Mouse (Mus musculus) skeletal muscle tissue, postnatal 0 days (tissue): ENCODE measurements around the gene Ankrd13c. TPM values are rescaled to one million over a fixed set of nuclear protein-coding genes. Genes with fewer than 3 reads are reported as not detected.

ENCODE experiments used
- polyA plus RNA-seq: library from polyadenylated mRNA; unstranded; fragments of >200 nt; fragmentation: Nextera tagmentation; extraction: Ambion mirVana; gene quantifications from 2 replicates; pipeline ENCODE4 v1.2.1, GENCODE M21; 2015

Gene Ankrd13c
- 10.3 and 11.8 TPM in 2 replicates for polyA plus RNA-seq

DNA sequence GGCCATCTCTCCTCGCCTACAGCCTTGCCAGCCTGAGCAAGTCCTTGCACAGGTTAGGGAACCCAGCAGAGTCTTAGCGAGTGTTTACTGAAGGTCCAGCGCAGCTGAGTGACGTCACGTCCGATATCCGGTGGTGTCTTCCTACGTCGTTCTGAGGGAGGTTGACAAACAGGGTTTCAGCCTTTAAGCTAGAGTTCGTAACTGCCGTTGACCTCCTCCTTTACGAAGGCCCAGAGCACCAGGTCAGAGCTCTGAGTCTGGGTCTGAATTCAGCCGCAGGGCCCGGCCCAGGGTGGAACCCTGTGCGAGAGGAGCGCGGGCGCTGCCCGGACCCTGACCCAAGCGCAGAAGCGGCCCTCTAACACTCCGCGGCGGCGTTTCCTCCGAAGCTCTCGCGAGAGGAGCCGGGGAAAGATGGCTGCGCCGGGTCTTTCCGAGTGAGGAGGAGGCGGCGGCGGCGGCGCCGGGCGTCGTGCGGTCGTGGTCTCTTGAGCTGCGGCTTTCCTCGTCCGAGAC lies at the start of gene Ankrd13c:
Ankrd13c (plus strand) TSS at position 397 of the 516 bp plus-strand sequence.

DNA sequence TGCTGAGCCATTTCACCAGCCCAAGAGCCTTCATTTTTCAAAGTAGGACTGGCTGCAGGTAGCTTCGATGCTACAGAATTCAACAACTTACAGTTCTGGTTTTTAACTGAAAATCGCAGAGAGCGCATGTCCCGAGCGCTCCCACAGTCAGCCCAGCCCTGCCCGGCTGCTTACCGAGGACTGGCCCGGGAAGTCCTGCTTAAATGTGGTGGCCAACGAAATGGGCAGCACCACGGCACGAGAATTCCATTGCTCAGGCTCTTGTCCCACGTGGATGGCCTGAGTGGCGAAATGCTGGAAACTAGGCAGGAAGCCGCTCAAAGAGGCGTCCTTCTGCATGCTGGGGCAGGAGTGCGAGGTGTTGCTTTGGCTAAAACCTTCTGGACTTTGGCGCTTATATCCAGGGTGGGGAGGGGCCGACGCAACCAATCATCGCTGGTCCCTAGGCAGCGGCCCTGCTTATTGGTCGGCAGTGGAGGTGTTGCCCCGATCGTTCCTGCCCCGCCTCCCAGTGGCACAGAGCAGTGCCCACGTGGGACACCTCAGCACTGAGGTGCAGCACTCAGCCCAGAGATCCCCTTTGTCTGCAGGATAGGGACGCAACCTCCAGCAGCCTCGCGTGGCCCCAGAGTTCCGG lies 22.2 kb upstream of the Ankrd13c start, which contains the start of gene Cth:
Cth (minus strand) TSS at position 386 of the 637 bp plus-strand sequence.

DNA sequence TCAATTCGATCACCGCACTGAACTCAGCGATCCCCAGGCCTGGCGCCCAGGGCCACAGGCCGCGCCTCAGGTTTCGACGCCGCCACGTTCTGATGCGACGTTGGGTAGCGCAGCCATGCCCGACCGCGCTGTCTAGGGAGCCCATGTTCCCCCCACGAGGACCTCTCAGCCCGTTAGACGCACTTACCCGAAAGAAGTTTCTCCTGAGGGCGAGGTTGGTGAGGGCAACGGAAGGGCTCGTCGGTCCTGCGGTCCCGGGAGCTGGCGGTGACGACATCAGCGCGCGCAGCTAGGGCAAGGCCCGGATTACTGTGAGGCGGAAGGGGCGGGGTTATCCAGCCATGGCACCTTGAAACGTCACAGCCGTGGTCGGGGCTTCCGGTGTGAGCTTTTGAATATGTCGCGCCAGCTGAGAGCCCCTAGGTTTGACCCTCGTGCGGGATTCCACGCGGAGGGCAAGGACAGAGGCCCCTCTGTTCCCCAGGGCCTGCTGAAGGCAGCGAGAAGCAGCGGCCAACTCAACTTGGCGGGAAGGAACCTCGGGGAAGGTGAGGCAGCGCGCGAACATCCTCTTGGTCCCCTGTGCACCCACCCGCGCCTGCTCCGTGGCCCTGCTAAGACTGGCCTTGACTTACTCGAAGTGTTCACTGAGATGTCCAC lies 89.4 kb downstream of the Ankrd13c start, which contains the start of the genes Srsf11 and Lrrc40:
Srsf11 (minus strand) TSS at position 311 of the 660 bp plus-strand sequence.
Lrrc40 (plus strand) TSS at position 334 of the 660 bp plus-strand sequence.

Other genes with a start within 250 kb of the Ankrd13c start
- 1.8 and 6.3 TPM in 2 replicates for gene Cth, start 22.2 kb upstream of the Ankrd13c start, polyA plus RNA-seq
- 127 and 131 TPM in 2 replicates for gene Srsf11, start 89.4 kb downstream of the Ankrd13c start, polyA plus RNA-seq
- gene Lrrc40, start 89.4 kb downstream of the Ankrd13c start, polyA plus RNA-seq, result 14.7 and 16.5 TPM in 2 replicates